Mouse (Mus musculus) megakaryocyte progenitor cell, adult 5-6 weeks (primary cell): Measurements from ENCODE around the gene Sgpl1. TPM values are rescaled to one million over a fixed set of nuclear protein-coding genes. Genes with fewer than 3 reads are reported as not detected.
"Not testable (repeated sequence)": the region's sequence is repeated elsewhere in the genome, so short reads cannot be mapped to it uniquely, and the experiment has no call there.

ENCODE experiments used
- ATAC-seq: replicated peaks from 2 replicates; pipeline ENCODE4 v1.8.0; 2016; ENCODE audit warnings: mild to moderate bottlenecking, moderate TSS enrichment, inconsistent platforms; ENCODE audit not compliant: poor library complexity
- total RNA-seq, 2 experiments: library from RNA; stranded (forward) in 1 of 2; stranded (reverse) in 1 of 2; fragments of 157-497, 149-512 nt in 1 of 2; fragments of 200-1000 nt in 1 of 2; gene quantifications; 2 replicates each; pipeline versions ENCODE4 v1.2.3 to v1.2.4; 2015 to 2017

Gene Sgpl1
- total RNA-seq, 2 experiments from 2014 or later: 24.6 to 29.0 TPM

GRCm38 (mm10) chr10:61156453-61156852, 8.9 kb upstream of the Sgpl1 start:
- ATAC-seq: peak; percentile 31; the same call in 1 of the 2 replicates

- no peak for ATAC-seq
These were observed 8.1 kb upstream of the Sgpl1 start for GRCm38 (mm10) chr10:61155611-61156010.

- ATAC-seq: no peak
These were observed 4.6 kb upstream of the Sgpl1 start for GRCm38 (mm10) chr10:61152131-61152530.

GRCm38 (mm10) chr10:61150616-61151015, 3.1 kb upstream of the Sgpl1 start:
- ATAC-seq: no peak

GRCm38 (mm10) chr10:61149476-61149875, 2.0 kb upstream of the Sgpl1 start:
- ATAC-seq: 0 out of 2 replicates have a peak, but pooled peaks have one; percentile 13

- 0 out of 2 replicates have a peak, but pooled peaks have one; percentile 8 for ATAC-seq
These were observed 721 bp downstream of the Sgpl1 start for GRCm38 (mm10) chr10:61146807-61147156.

GRCm38 (mm10) chr10:61146119-61146806, 1.2 kb downstream of the Sgpl1 start:
- peak; percentile 44 for ATAC-seq

GRCm38 (mm10) chr10:61145766-61146118, 1.8 kb downstream of the Sgpl1 start:
- no peak for ATAC-seq

- ATAC-seq: no peak
These were observed 4.2 kb downstream of the Sgpl1 start for GRCm38 (mm10) chr10:61143343-61143742.

- no peak for ATAC-seq
These were observed 9.9 kb downstream of the Sgpl1 start for GRCm38 (mm10) chr10:61137567-61137966.

- peak; percentile 70 for ATAC-seq
These were observed 12.2 kb downstream of the Sgpl1 start for GRCm38 (mm10) chr10:61135226-61135839.

GRCm38 (mm10) chr10:61134041-61134440, 13.5 kb downstream of the Sgpl1 start:
- ATAC-seq: 0 out of 2 replicates have a peak, but pooled peaks have one; percentile 34

GRCm38 (mm10) chr10:61130959-61131358, 16.5 kb downstream of the Sgpl1 start:
- no peak for ATAC-seq

GRCm38 (mm10) chr10:61128701-61129365, 18.7 kb downstream of the Sgpl1 start:
- no peak for ATAC-seq

- ATAC-seq: peak; percentile 16; the same call in 1 of the 2 replicates
These were observed 23.0 kb downstream of the Sgpl1 start for GRCm38 (mm10) chr10:61124462-61124861.

- ATAC-seq: peak; percentile 80
These were observed 24.1 kb downstream of the Sgpl1 start for GRCm38 (mm10) chr10:61123276-61123913.

GRCm38 (mm10) chr10:61121732-61122131, 25.8 kb downstream of the Sgpl1 start:
- not testable (repeated sequence) for ATAC-seq

- peak; percentile 77 for ATAC-seq
These were observed 33.2 kb downstream of the Sgpl1 start for GRCm38 (mm10) chr10:61114246-61114720.

GRCm38 (mm10) chr10:61103564-61104114, 43.9 kb downstream of the Sgpl1 start:
- no peak for ATAC-seq

GRCm38 (mm10) chr10:61091866-61092265, 55.6 kb downstream of the Sgpl1 start:
- ATAC-seq: no peak
